Mouse (Mus musculus): ENCODE measurements around the gene Loxl1.

Loxl1 gene

DNA sequence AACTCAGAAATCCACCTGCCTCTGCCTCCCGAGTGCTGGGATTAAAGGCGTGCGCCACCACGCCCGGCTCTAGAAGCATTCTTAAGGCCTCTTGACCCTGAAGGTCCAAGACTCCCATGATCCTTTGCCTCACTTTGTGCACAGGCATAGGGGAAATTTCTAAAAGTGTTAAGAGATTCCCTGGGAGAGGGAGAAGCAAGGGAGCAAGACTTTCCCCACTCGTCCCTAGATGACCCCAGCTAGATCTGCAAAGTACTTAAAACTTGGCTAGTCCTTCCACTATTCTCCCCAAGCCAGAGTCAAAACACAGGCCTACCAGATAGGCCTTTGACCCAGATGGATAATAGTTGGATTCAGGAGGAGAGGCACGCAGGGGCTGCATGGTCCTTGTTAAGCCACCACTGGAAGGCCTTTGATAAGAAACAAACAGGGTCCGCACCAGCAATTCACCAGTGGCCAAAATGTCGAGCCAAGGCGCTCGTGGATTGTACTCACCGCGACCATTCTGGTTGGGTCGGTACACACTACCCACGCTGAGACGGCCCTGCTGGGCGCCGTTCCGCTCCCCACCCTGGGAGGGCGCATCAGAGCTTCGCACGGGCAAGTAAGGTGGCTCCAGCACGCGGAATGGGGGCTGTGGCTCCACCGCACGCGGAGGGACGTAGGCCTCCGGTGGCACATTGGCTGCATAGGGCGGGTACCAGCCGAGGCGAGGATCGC is 1.6 kb downstream of the Loxl1 start:
- DNase-seq (ENCODE audit: low spot score in 2 of 2), result no peak

DNA sequence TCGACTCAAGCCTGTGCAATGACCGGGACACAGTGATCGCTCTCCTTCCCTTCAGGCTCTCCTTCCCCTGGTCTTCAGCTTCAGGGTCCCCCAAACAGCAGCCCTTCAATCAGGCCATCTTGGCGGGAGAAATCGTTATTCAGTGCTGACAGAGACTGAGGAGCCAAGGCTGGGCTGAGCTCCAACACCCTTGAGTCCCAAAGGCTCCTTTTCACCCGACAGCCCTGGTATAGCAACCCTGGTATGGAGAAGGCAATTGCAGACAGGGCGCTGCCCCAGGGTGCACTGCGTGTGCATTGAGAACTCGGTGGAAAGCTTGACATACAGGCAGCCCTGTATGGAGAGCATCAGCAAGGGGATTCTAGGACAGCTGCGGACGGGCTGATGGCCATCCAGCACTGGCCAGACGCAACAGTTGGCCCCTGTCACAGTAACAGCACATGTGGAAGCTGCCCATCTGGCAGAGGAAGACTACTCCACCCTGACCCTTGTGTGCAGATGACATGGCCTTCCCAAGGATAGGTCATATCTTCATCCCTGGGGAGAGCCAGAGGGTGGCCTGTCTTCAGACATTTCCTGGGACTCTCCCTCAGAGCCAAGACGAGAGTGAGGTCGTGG is 2.8 kb downstream of the Loxl1 start:
- no peak for DNase-seq (ENCODE audit: low spot score in 2 of 2)

- DNase-seq (ENCODE audit: low spot score in 2 of 2), result no peak
These were observed 4.6 kb downstream of the Loxl1 start for GRCm38 (mm10) chr9:58308395-58308794.

DNA sequence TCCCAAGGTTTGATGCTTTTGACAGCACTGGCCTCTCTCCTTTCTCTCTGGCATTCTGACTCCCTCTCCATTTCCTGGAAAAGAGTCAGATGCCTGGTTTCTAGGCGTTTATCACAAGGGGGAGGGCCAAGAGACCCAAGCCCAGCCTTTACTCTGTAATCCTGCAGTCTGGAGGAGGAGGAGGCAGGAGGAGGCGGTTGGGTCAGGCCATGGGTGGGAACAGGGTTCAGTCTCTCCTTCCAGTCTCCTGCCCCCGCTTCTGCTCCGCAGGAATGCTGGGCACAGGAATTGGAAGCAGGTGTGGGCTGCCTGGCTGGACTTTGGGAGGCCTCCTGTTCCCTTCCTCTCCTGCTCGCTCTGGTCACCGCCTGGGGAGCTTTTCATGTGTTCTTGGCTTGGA is 7.3 kb downstream of the Loxl1 start:
- DNase-seq (ENCODE audit: low spot score in 2 of 2), result no peak

- DNase-seq (ENCODE audit: low spot score in 2 of 2), result no peak
These were observed 9.3 kb downstream of the Loxl1 start for GRCm38 (mm10) chr9:58303599-58304271.

DNA sequence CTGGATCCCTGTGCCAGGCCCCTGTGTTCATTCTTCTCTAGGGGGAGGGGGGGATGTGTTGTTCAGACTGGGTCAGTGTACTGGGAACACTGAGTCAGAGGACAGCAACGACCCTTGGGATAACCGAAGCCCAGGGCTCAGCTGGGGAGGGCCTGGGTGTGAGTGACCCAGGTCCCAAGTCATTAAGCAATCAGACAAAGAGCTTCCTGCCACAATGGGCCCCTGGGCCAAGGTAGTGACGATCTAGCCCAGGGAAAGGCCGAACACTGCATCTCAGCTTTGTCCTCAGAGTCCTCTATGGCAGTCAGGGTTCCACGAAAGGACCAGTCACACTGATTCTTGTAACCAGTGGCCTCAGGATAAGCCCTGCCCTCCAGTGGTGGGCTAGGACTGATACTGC is 9.9 kb downstream of the Loxl1 start:
- no peak for DNase-seq (ENCODE audit: low spot score in 2 of 2)

- no peak for DNase-seq (ENCODE audit: low spot score in 2 of 2)
These were observed 13.6 kb downstream of the Loxl1 start for GRCm38 (mm10) chr9:58299356-58299799.

DNA sequence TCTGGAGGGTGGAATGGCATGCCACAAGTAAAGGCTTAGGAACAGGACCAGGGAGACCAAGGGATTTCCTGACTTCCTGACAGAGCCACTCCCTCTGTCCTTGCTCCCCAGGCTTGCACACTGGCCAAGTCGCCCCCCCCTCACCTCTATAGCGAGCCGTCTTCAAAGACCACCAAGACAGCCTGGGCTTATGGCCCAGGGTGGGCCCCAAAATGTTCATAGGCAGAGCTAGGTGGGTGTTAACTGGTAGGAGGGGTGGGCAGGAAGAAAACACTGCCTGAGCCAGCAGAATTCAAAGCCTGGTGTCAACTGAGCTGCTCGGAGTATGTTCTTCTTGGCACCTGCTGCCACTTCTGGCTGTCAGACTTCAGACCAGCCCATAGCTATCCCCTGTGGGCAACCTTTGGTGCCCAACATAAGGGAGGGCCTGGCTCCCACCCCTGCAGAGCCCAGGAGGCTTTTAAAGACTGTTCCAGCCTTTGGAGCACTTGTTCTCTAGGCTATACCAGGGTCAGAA is 15.0 kb downstream of the Loxl1 start:
- DNase-seq (ENCODE audit: low spot score in 2 of 2), result no peak

- DNase-seq (ENCODE audit: low spot score in 2 of 2), result no peak
These were observed 15.9 kb downstream of the Loxl1 start for GRCm38 (mm10) chr9:58297065-58297464.

DNA sequence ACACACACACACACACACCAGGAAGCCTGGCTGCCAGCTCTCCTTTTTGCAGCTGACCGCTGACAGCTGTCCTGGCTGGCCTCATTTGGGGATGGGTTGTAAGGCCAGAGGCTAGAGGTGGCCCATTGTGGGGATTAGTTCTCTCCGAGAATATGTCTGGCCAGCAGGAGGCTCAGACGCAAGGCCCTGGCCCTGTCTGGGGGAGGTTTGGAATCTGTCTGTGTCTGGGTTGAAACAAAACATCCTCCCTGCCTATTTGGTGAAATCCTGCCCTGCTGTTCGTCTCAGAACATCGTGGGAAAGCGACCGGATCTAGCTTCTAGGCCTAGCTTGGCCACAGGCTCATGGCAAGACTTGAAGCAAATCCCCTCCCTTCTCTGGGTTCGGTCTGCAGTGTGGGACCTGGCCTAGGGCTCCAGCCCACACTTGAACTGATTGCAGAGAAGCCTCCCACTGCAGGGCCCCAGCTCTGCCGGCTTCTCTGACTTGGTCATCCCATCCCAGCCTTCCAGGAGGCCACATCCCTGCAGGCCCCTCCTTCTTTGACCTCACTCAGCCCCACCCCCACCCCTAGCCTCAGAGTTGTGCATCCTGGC is 17.1 kb downstream of the Loxl1 start:
- no peak for DNase-seq (ENCODE audit: low spot score in 2 of 2)

- no peak for DNase-seq (ENCODE audit: low spot score in 2 of 2)
These were observed 17.6 kb downstream of the Loxl1 start for GRCm38 (mm10) chr9:58295345-58295744.

- no peak for DNase-seq (ENCODE audit: low spot score in 2 of 2)
These were observed 18.5 kb downstream of the Loxl1 start for GRCm38 (mm10) chr9:58294527-58294926.

DNA sequence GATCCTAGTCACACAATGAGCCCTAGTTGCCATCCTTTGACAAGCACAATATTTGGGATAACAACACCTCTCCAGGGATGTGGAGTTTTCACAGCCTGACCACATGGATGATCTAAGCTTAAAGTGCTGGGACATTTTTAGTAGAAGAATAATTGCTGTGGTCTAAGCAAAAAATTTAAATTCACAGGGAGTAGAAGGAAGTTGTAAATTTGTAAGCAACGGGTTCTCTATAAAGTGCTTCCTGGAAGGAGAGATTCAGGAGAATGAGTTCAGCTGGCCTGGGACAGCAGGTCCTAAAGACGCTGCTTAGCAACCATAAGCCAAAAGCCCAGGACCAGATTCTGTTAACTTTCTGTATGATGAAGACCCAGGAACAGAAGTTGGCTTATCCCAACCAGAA is 23.1 kb downstream of the Loxl1 start:
- no peak for DNase-seq (ENCODE audit: low spot score in 2 of 2)

GRCm38 (mm10) chr9:58289090-58289489 is 23.9 kb downstream of the Loxl1 start:
- DNase-seq (ENCODE audit: low spot score in 2 of 2), result no peak

DNA sequence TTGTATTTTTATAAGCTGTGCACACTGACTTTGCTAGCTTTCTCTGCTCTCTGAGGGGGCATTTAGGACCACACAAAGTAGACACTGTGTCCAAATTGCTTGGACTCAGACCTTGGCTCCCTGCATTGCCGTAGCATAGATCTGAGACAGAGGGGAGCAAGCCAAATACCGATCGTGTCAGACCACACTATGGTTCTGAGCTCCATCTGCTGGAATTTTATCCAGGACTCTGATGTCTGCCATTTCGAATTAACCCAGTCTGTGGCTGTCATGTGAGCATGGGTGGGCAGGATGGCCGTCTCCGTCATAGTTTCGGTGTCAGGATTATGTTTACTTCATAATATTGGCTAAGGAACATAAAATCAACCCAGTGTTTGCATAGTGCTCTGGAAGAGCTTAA is 29.6 kb downstream of the Loxl1 start:
- no peak for DNase-seq (ENCODE audit: low spot score in 2 of 2)

DNA sequence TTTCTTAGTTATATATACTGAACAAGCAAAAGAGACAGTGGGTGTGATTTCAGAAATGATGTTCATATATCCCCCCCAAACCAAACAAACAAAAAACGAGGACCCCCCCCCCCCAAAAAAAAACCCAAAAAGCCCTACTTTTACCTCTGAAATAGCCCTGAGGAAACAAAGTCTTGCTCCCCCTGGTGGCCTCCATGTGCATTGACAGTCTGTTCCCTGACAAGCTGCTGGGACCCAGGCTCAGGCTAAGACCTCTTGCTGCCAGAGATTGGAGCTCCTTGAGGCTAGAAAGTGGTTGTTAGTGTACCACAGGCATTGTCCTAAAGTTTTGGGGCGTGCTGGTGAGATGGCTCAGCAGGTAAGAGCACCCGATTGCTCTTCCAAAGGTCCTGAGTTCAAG is 31.4 kb downstream of the Loxl1 start:
- peak in 1 of 2 experiments; percentile 83 for DNase-seq (ENCODE audit: low spot score in 2 of 2)

DNA sequence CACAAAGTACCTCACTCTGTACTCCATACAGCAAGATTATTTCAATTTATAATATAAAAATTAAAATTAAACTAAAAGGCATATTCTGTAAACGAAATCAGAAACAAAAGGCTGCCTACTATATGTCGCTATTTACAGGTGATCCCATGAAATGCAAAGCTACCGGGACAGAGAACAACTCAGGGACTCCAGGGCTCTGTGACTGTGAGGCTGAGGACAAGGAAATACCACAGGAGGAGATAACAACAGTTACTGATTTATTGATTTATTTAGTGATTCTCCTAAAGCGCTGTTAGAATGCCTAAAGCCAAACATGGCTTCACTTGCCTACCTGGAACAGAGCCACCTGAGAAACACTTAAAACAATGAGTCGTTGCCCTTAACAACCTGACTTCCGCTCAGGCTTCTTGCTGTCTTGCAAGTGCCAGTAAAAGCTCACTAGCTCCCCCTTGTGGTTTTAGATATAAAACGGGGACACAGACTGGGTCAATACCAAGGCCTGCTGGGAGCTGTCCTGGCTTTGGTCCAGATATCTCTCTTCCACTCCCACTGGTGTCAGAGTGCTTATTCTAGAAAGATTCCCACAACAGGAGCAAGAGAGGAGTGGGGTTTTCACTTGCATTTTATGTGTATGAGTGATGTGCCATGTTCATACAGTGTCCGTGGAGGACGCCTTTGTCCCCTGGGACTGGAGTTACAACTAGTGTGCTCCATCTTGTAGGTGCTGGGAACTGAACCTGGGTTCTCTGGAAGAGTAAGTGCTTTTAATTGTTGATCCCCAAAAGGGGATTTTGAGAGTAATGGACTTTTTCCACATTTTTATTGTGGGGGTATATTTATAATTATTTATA is 32.5 kb downstream of the Loxl1 start:
- DNase-seq (ENCODE audit: low spot score in 2 of 2), result peak; percentile 69 to 78

GRCm38 (mm10) chr9:58279780-58280179 is 33.2 kb downstream of the Loxl1 start:
- no peak for DNase-seq (ENCODE audit: low spot score in 2 of 2)

GRCm38 (mm10) chr9:58278821-58279723 is 33.9 kb downstream of the Loxl1 start:
- DNase-seq (ENCODE audit: low spot score in 2 of 2), result no peak

GRCm38 (mm10) chr9:58278313-58278712 is 34.7 kb downstream of the Loxl1 start:
- no peak for DNase-seq (ENCODE audit: low spot score in 2 of 2)

Data from spleen, postnatal 4 days (tissue).